ENCODE assay signal across 8 mouse cellular contexts in genomic region chr4:9027798-9028404, GRCm38 (mm10).
DNase-seq lines count a peak whose midpoint lies in the region; ATAC-seq and TF ChIP-seq lines count a peak whose summit lies in the region.

No protein-coding gene starts in this region.

- peak; percentile 78 for TF ChIP-seq CTCF in ES-Bruce4 (IDR thresholded peaks at IDR 0.05; ENCODE audit: low read depth, low read length)
- peak; percentile 89 for TF ChIP-seq CTCF in forebrain, postnatal 0 days (IDR thresholded peaks at IDR 0.05; ENCODE audit: low read depth)
- peak; percentile 92 for TF ChIP-seq CTCF in lung, embryonic 14.5 days (IDR thresholded peaks at IDR 0.05; ENCODE audit: low read depth)

- TF ChIP-seq POLR2A in ES-Bruce4 (IDR thresholded peaks at IDR 0.05; ENCODE audit: insufficient read depth, low read length): no peak

- no peak overlapping the region for H3K27ac ChIP-seq in ES-Bruce4 (ENCODE audit: insufficient read depth, low read length)
- peak overlapping the region; percentile 24 for H3K27ac ChIP-seq in forebrain, postnatal 0 days (ENCODE audit: low read depth, low read length)
- H3K27ac ChIP-seq in lung, embryonic 14.5 days (ENCODE audit: low read depth): no peak overlapping the region

- H3K4me1 ChIP-seq in ES-Bruce4 (ENCODE audit: control insufficient read depth, insufficient read depth, low read length): no peaks in the 10 kb centered on the region
- peaks cover 13% of the 10 kb centered on the region for H3K4me1 ChIP-seq in forebrain, postnatal 0 days (ENCODE audit: insufficient read depth)
- H3K4me1 ChIP-seq in lung, embryonic 14.5 days (ENCODE audit: insufficient read depth): no peaks in the 10 kb centered on the region

- DNase-seq in cerebellum, adult 11 months: peak; percentile 92
- DNase-seq in forebrain, postnatal 0 days: peak; percentile 90
- peak; percentile 95 for DNase-seq in heart, postnatal 4 days
- peak; percentile 78 to 91 for DNase-seq in layer of hippocampus, adult 8-10 months (ENCODE audit: low spot score in 2 of 2)
- DNase-seq in lung, embryonic 14.5 days: peak; percentile 96
- DNase-seq in thymus, adult 18-20 months: peak; percentile 50 to 57

- H3K27me3 ChIP-seq in ES-Bruce4 (ENCODE audit: control insufficient read depth, insufficient read depth, low read length, poor library complexity, severe bottlenecking): no peaks in the 10 kb centered on the region
- H3K27me3 ChIP-seq in forebrain, postnatal 0 days (ENCODE audit: insufficient read depth, low read length): peaks cover 3% of the 10 kb centered on the region
- no peaks in the 10 kb centered on the region for H3K27me3 ChIP-seq in lung, embryonic 14.5 days (ENCODE audit: insufficient read depth, low read length)

- H3K36me3 ChIP-seq in ES-Bruce4 (ENCODE audit: control insufficient read depth, insufficient read depth, low read length, poor library complexity, severe bottlenecking): no peaks in the 10 kb centered on the region
- no peaks in the 10 kb centered on the region for H3K36me3 ChIP-seq in forebrain, postnatal 0 days (ENCODE audit: insufficient read depth)
- no peaks in the 10 kb centered on the region for H3K36me3 ChIP-seq in lung, embryonic 14.5 days (ENCODE audit: insufficient read depth)

- H3K4me2 ChIP-seq in forebrain, postnatal 0 days (ENCODE audit: low read depth): peak overlapping the region; percentile 89
- H3K4me2 ChIP-seq in lung, embryonic 14.5 days: peak overlapping the region; percentile 90

- no peaks in the 10 kb centered on the region for H3K9me3 ChIP-seq in ES-Bruce4 (replicated peaks; ENCODE audit: control insufficient read depth, insufficient read depth, low read length, poor library complexity, severe bottlenecking)
- no peaks in the 10 kb centered on the region for H3K9me3 ChIP-seq in forebrain, postnatal 0 days (ENCODE audit: low read length)
- H3K9me3 ChIP-seq in lung, embryonic 14.5 days (ENCODE audit: low read depth, low read length): no peaks in the 10 kb centered on the region

- H3K4me3 ChIP-seq in ES-Bruce4 (ENCODE audit: low read depth, low read length): peak overlapping the region; percentile 25; the same call in 1 of the 2 replicates
- peak overlapping the region; percentile 43 for H3K4me3 ChIP-seq in forebrain, postnatal 0 days (ENCODE audit: low read depth, low read length)
- H3K4me3 ChIP-seq in lung, embryonic 14.5 days (ENCODE audit: low read depth, low read length): peak overlapping the region; percentile 38

- no peak overlapping the region for H3K9ac ChIP-seq in ES-Bruce4 (ENCODE audit: low read depth, poor library complexity, severe bottlenecking)
- peak overlapping the region; percentile 47 for H3K9ac ChIP-seq in forebrain, postnatal 0 days
- H3K9ac ChIP-seq in lung, embryonic 14.5 days: peak overlapping the region; percentile 43

- TF ChIP-seq EP300 in ES-Bruce4 (IDR thresholded peaks at IDR 0.05; ENCODE audit: insufficient read depth, low read depth, low read length): 0 out of 2 replicates have a peak, but pooled peaks have one; percentile 10

- WGBS in forebrain, postnatal 0 days: under 1% methylated on average over 30 of the region's 30 CpGs
- under 1% methylated on average over 30 of the region's 30 CpGs for WGBS in lung, embryonic 14.5 days

- peak; percentile 91 for ATAC-seq in forebrain, postnatal 0 days
- ATAC-seq in lung, embryonic 14.5 days (ENCODE audit: insufficient read depth): peak; percentile 89
- ATAC-seq in neutrophil, adult 5-6 weeks (ENCODE audit: extremely low read depth, insufficient number of reproducible peaks, low FRiP score, poor library complexity, severe bottlenecking): peak; percentile 90
